Mouse (Mus musculus) E14TG2a.4 (cell line): ENCODE results near the gene Spata9.
"Not testable (repeated sequence)": the region's sequence is repeated elsewhere in the genome, so short reads cannot be mapped to it uniquely, and the experiment has no call there.

Experiments used
- H3K27me3 ChIP-seq: 2 replicates; pipeline ENCODE4 v1.6.1; 2014; ENCODE audit warnings: low read length, control low read depth; ENCODE audit not compliant: insufficient read depth
- H3K36me3 ChIP-seq: 2 replicates; pipeline ENCODE4 v1.6.1; 2014; ENCODE audit warnings: low read length, control low read depth; ENCODE audit not compliant: insufficient read depth
- H3K4me1 ChIP-seq: replicated peaks from 2 replicates; pipeline ENCODE4 v1.6.1; 2014; ENCODE audit warnings: low read depth, low read length, control low read depth
- H3K4me3 ChIP-seq: replicated peaks from 2 replicates; pipeline ENCODE4 v1.5.1; 2014; ENCODE audit warnings: mild to moderate bottlenecking, low read length
- H3K9me3 ChIP-seq: 2 replicates; pipeline ENCODE4 v1.6.1; 2014; ENCODE audit warnings: low read length, control low read depth
- CTCF ChIP-seq: conservative IDR thresholded peaks from 2 replicates; pipeline ENCODE4 v1.5.1; 2014; ENCODE audit warnings: low read length
- NANOG ChIP-seq: IDR thresholded peaks from 2 replicates; pipeline ENCODE4 v1.6.1; 2014; ENCODE audit warnings: borderline replicate concordance, low read length, mixed read lengths
- POU5F1 ChIP-seq: IDR thresholded peaks from 2 replicates; pipeline ENCODE4 v1.6.1; 2014; ENCODE audit warnings: low read length, borderline replicate concordance

The Spata9 gene

GRCm38 (mm10) chr13:75966850-75967249 lies at the start of gene Spata9:
TSS of gene Spata9 (plus strand) at chr13:75967150.
- no peaks in the 10 kb centered on the region for H3K4me1 ChIP-seq
- no peak for TF ChIP-seq CTCF
- TF ChIP-seq POU5F1, result no peak
- TF ChIP-seq NANOG, result no peak
- no peak within 1 kb of the TSS for H3K4me3 ChIP-seq
- H3K27me3 ChIP-seq, result no peaks in the 10 kb centered on the region
- no peaks in the 10 kb centered on the region for H3K36me3 ChIP-seq
- no peaks in the 10 kb centered on the region for H3K9me3 ChIP-seq

- TF ChIP-seq NANOG, result no peak
- no peak for TF ChIP-seq POU5F1
- no peak for TF ChIP-seq CTCF
- peaks cover 3% of the 10 kb centered on the region; the same call in 1 of the 2 replicates for H3K9me3 ChIP-seq
- no peak overlapping the region for H3K4me3 ChIP-seq
- H3K36me3 ChIP-seq, result no peaks in the 10 kb centered on the region
- no peaks in the 10 kb centered on the region for H3K27me3 ChIP-seq
- no peaks in the 10 kb centered on the region for H3K4me1 ChIP-seq
These were observed 39.0 kb upstream of the Spata9 start for GRCm38 (mm10) chr13:75927951-75928350.

- not testable (repeated sequence) for H3K4me3 ChIP-seq, H3K36me3 ChIP-seq, H3K27me3 ChIP-seq, H3K4me1 ChIP-seq, H3K9me3 ChIP-seq
These were observed 37.9 kb upstream of the Spata9 start for GRCm38 (mm10) chr13:75929071-75929470.

- no peak for TF ChIP-seq POU5F1
- TF ChIP-seq NANOG, result no peak
- no peak for TF ChIP-seq CTCF
- H3K36me3 ChIP-seq, result no peaks in the 10 kb centered on the region
- H3K9me3 ChIP-seq, result no peaks in the 10 kb centered on the region
- no peaks in the 10 kb centered on the region for H3K27me3 ChIP-seq
- H3K4me1 ChIP-seq, result no peaks in the 10 kb centered on the region
- H3K4me3 ChIP-seq, result no peak overlapping the region
These were observed 36.9 kb upstream of the Spata9 start for GRCm38 (mm10) chr13:75930023-75930422.

GRCm38 (mm10) chr13:75930660-75931059 lies 36.3 kb upstream of the Spata9 start:
- Histone ChIP-seq H3K4me3 (no peak overlapping the region), H3K36me3 (no peaks in the 10 kb centered on the region), H3K27me3 (no peaks in the 10 kb centered on the region), H3K4me1 (no peaks in the 10 kb centered on the region), H3K9me3 (no peaks in the 10 kb centered on the region)
- TF ChIP-seq CTCF (no peak), POU5F1 (no peak), NANOG (no peak)

GRCm38 (mm10) chr13:75931073-75931472 lies 35.9 kb upstream of the Spata9 start:
- TF ChIP-seq CTCF, result no peak
- no peak for TF ChIP-seq POU5F1
- TF ChIP-seq NANOG, result no peak
- Histone ChIP-seq H3K9me3 (no peaks in the 10 kb centered on the region), H3K36me3 (no peaks in the 10 kb centered on the region), H3K4me3 (no peak overlapping the region), H3K4me1 (no peaks in the 10 kb centered on the region), H3K27me3 (no peaks in the 10 kb centered on the region)

GRCm38 (mm10) chr13:75933287-75933686 lies 33.7 kb upstream of the Spata9 start:
- Histone ChIP-seq H3K9me3 (no peaks in the 10 kb centered on the region), H3K27me3 (no peaks in the 10 kb centered on the region), H3K4me1 (no peaks in the 10 kb centered on the region), H3K4me3 (no peak overlapping the region), H3K36me3 (no peaks in the 10 kb centered on the region)
- TF ChIP-seq CTCF (no peak), NANOG (no peak), POU5F1 (no peak)

- Histone ChIP-seq H3K36me3 (no peaks in the 10 kb centered on the region), H3K4me3 (no peak overlapping the region), H3K9me3 (no peaks in the 10 kb centered on the region), H3K27me3 (peaks cover 9% of the 10 kb centered on the region), H3K4me1 (peaks cover 4% of the 10 kb centered on the region)
- TF ChIP-seq NANOG (no peak), POU5F1 (no peak), CTCF (no peak)
These were observed 28.1 kb upstream of the Spata9 start for GRCm38 (mm10) chr13:75938866-75939265.

GRCm38 (mm10) chr13:75940791-75941517 lies 26.0 kb upstream of the Spata9 start:
- H3K27me3 ChIP-seq, result peaks cover 9% of the 10 kb centered on the region
- no peak for TF ChIP-seq NANOG
- TF ChIP-seq POU5F1, result no peak
- H3K4me1 ChIP-seq, result peaks cover 6% of the 10 kb centered on the region
- no peak overlapping the region for H3K4me3 ChIP-seq
- no peaks in the 10 kb centered on the region for H3K36me3 ChIP-seq
- no peaks in the 10 kb centered on the region for H3K9me3 ChIP-seq
